Mouse (Mus musculus) retina, postnatal 1 day (tissue): ENCODE data around the gene Ten1.

Experiments used
- DNase-seq: peaks from one replicate; pipeline ENCODE4 v3.0.0-alpha.2; 2012

Ten1 gene

DNA sequence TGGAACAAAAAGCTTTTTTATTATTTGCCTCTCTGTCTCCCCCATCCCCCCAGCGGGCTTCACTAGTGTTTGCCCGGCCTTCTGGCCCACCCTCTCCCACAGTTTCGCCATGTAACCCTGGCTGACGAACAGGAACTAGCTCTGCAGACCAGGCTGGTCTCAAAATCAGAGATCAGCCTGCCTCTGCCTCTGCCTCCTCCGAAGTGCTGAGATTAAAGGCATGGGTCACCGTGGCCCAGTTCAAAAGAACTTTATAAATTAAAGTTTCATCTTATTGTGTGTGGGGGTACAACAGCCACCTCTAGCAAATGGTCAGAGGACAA, 1.1 kb upstream of the Ten1 start:
- DNase-seq, result no peak

DNA sequence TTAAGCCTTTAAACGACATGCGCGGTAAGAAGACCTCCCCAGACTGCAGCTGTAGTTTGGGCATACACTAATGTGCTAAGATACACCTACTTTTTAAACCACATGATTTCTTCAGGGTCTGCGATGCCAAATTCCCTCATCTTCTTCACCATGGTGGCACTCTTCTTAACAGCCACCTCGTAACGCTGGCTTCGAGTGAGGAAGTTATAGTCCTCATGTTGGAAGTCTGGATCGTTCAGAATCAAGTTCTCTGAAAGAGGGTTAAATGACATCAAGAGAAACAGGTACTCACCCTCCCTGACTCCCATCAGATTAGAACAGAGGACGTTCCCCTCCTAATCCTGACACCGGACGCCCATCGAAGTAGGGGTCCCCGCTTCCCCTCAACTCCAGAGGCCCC, 523 bp upstream of the Ten1 start:
- no peak for DNase-seq

DNA sequence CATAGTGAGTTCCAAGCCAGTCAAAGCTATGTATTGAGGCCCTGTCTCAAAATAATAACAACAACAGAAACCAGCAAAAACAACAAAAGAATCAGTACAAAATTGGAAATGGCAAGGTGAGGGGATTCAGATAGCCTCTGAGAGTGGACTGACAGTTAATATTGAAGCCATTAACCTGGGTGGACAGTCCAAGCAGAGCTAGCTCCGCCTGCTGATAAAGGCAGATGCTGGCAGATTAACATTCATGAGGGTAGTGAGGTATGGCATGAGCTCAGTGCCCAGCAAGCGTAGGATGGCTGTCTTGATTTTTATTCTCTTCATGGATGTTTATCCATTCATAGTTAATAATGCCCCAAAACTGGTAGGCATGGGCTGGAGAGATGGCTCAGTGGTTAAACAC, 2.5 kb downstream of the Ten1 start:
- DNase-seq, result no peak

- DNase-seq, result no peak
Observed at GRCm38 (mm10) chr11:116203150-116203549, 4.5 kb downstream of the Ten1 start.

- DNase-seq, result no peak
Observed at GRCm38 (mm10) chr11:116206678-116207077, 8.0 kb downstream of the Ten1 start.

GRCm38 (mm10) chr11:116208660-116209059, 10.0 kb downstream of the Ten1 start:
- no peak for DNase-seq

GRCm38 (mm10) chr11:116209257-116209656, 10.6 kb downstream of the Ten1 start:
- DNase-seq, result no peak

DNA sequence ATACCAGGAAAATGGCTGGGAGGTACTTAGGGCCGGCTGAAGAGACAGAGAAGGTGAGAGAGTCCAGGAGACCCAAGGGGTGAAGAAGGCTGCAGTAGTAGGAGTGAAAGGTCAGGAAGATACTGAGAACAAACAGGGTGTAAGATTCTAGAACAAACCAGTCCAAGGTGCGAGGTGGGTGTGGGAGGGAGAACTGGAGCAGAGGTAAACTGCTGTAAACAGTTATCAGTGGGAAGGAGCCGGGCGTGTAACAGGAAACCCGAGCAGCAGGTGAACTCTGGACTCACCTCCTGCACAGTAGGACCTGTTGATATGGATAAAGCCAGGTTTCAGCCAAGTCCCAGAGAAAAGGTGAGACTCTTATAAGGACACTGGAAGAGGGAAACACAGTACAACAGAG, 12.0 kb downstream of the Ten1 start:
- no peak for DNase-seq

GRCm38 (mm10) chr11:116212847-116213246, 14.2 kb downstream of the Ten1 start:
- DNase-seq, result no peak

DNA sequence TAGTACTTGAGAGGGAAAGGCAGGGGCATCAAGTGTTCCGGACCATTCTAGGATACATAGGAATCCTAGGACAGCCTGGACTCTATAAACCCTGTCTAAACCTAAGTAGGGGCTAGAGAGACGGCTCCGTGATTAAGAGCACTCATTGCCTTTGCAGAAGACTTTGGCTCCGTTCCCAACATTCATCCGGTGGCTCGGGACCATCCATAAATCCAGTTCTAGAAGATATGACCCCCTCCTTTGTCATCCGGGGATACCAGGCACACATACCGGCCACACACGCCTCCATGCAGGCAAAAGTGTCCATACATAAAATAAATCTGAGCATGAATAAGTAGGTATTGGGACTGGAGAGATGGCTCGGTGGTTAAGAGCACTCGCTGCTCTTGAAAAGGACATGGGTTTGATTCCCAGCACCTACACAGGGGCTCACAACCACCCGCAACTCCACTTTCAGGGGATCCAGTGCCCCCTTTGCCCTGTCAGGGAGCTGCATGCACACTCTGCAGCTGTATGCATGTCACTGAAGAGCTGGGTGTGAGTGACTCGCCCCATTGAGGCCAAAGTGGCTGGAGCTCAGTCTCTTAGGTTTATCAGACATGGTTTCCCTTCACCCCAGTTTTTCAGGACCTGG, 15.3 kb downstream of the Ten1 start:
- DNase-seq, result no peak

- DNase-seq, result peak; percentile 44
Observed at GRCm38 (mm10) chr11:116215181-116215580, 16.5 kb downstream of the Ten1 start.

- no peak for DNase-seq
Observed at GRCm38 (mm10) chr11:116215991-116216390, 17.3 kb downstream of the Ten1 start.

- no peak for DNase-seq
Observed at GRCm38 (mm10) chr11:116216549-116216948, 17.9 kb downstream of the Ten1 start.

- DNase-seq, result no peak
Observed at GRCm38 (mm10) chr11:116218263-116218662, 19.6 kb downstream of the Ten1 start.

GRCm38 (mm10) chr11:116218737-116219400, 20.2 kb downstream of the Ten1 start:
- DNase-seq, result peak; percentile 89

GRCm38 (mm10) chr11:116219885-116220284, 21.2 kb downstream of the Ten1 start:
- peak; percentile 85 for DNase-seq

DNA sequence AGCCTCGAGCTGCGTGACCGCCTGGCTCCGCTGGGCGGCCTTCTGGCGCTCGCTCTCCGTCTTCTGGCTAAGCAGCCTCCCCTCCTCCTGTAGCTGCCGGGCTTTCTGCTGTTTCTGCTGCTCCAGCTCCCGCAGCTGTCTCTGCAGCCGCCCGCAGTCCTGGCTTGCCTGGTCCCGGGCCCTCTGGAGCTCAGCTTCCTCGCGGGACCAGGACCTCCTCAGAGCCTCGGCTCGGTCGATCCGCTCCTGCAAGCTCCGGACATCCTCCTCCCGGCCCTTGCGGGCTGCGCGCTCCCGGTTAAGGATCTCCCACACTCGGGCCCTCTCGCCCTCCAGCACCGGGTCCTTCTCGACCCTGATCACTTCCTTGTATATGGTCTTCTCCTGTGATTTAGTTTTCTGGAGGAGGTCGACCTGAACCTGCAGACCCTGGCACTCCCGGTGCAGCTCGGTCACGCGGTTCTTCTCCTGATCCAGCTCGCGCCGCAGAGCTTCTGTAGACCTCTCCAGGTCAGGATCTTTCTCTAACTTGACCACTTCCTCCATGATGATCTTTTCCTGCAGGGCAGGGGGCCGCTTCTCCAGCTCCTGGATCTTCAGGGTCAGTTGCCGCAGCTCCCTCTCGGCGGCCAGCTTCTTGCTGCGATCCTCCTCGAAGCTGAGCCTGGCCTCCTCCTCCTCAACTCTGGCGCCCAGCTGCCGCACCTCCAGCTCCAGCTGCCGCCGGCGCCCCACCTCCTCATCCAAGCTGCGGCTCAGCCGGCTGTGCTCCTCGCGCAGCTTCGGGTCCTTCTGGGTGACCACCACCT, 23.5 kb downstream of the Ten1 start:
- peak; percentile 53 for DNase-seq

GRCm38 (mm10) chr11:116222740-116223059, 24.0 kb downstream of the Ten1 start:
- DNase-seq, result no peak

GRCm38 (mm10) chr11:116226414-116226813, 27.8 kb downstream of the Ten1 start:
- peak; percentile 87 for DNase-seq

- DNase-seq, result no peak
Observed at GRCm38 (mm10) chr11:116228699-116229098, 30.0 kb downstream of the Ten1 start.

DNA sequence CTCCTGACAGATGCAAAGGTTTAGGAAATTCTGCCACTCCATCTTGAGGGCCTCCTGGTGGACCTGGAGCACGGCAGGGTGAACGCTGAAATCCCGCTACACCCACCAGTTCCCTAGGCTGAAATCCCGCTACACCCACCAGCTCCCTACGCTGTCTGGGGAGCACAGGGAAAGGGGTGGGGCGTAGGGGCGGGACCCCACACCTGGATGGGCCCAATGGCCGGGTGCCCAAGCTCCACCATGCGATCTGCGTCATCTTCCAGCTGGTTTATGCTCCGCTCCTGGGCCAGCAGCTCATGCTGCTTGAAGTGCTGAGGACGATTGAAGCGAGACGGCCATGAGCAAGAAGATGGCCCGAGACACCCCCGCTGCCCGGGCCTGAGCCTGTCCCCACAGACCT, 33.8 kb downstream of the Ten1 start:
- DNase-seq, result no peak

DNA sequence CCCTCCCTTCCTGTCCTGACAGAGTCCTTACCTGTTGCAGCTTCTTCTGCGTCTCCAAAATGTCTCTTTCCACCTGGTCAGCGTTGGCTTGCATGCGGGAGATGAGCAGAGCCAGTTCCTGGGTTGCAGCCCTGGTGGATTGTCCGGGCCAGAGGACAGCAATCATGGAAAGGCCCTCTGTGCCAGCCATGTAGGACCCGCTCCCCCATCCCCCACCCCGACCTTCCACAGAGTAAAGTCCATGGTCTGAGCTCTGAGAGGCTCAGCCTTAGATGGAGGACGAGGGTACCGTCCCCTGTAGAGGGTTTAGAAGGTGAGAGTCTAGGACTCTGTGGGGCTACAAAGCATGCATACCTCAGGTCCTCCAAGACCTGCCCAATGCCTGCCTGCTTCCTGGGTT, 36.2 kb downstream of the Ten1 start:
- DNase-seq, result no peak

GRCm38 (mm10) chr11:116237742-116238395, 39.2 kb downstream of the Ten1 start, which contains the start of gene Evpl:
Gene Evpl, minus strand, starts transcription at chr11:116238077.
- DNase-seq, result no peak

GRCm38 (mm10) chr11:116239797-116240196, 41.1 kb downstream of the Ten1 start:
- DNase-seq, result peak; percentile 65
